Mouse (Mus musculus): ENCODE results near the gene Rhbdf2.

The Rhbdf2 gene

GRCm38 (mm10) chr11:116659027-116659621 is 32.3 kb upstream of the Rhbdf2 start:
- peak in 1 of 2 experiments; percentile 30 for DNase-seq (ENCODE audit: low spot score in 2 of 2)

DNA sequence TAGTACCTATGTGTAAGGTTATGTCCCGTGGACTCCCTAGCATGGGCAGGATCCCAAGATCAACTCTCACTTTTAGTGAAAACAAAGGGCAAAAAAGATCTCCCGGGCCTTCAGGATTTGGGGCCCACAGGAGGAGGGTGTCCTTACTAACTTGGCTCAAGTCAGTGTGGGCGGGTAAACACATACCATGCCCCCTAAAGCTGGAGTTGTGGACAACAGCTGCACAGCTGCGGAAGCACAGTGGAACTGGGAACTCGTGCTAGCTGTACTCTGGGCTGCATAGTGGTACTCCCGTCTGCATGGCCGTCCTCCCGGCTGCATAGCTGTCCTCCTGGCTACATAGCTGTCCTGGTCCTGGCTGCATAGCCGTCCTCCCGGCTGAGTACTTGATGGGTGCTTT is 31.4 kb upstream of the Rhbdf2 start:
- peak in 1 of 2 experiments; percentile 31 for DNase-seq (ENCODE audit: low spot score in 2 of 2)

- peak; percentile 96 for DNase-seq (ENCODE audit: low spot score in 2 of 2)
These were observed 30.7 kb upstream of the Rhbdf2 start for GRCm38 (mm10) chr11:116657311-116658223.

DNA sequence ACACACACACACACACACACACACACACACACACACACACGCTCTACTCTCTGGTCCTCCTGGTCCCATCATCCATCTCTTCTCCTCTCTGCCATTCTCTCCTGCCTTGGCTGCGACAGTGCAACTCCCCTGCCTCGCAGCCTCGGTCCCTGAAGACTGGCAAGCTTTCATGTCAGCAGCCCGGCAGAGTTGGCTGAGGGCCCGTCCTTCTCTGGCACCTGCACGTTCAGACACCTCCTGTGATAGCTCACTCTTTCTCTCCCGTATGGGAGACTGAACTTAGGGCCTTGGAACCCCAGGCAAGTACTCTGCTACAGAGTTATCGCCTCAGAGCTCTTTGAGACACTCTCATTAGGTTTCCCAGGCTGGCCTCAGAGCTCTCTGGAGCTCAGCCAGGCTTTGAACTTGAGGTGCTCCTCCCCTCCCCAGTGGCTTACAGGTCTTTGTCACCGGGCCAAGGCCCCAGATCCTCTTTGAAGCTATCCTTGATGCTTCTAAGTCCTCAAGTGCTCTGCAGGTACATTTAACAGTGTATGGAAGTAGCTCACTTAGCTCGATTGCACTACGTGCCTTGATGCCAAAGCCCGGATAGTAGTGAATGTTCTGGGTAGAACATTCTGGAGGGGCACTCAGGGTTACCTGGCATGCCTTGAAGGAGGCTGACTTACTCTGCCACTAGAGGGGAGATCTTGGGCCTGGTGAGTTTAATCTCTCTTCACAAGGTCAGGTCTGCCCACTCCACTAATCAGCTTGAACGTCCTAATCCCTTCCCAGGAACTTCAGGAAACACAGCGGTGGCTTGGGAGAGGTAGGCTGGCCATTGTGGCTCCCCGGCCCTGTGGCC is 29.8 kb upstream of the Rhbdf2 start:
- DNase-seq (ENCODE audit: low spot score in 2 of 2): peak in 1 of 2 experiments; percentile 34

DNA sequence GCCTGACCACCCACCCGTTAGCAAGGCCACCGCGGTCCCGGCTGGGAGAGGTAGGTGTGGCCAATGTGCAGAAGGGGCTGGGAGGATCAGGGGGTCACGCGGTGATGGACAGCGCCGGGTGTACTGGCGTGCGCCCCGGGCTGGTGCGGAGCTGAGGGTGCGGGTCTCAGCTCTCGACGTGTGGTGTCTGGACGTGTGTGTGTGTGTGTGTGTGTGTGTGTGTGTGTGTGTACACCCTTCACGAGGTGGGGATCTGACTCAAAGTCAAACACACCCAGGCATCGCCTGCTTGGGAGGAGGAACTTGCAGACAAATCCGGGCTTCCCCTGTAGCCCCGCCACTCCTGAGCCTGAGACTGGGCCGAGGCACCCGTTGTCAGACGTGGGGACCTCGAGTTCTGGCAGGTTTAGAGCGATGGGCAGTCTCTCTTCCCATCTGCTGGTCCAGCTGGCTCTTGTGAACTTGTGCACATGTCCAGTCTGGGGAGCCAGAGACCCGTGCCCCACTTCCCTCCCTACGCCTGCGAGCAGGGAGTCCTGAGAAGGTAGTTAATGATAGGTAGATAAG is 27.5 kb upstream of the Rhbdf2 start, which contains the start of gene Cygb:
Cygb (minus strand) TSS at position 59 of the 567 bp plus-strand sequence.
- no peak for DNase-seq (ENCODE audit: low spot score in 2 of 2)

- peak; percentile 65 to 73 for DNase-seq (ENCODE audit: low spot score in 2 of 2)
These were observed 26.9 kb upstream of the Rhbdf2 start for GRCm38 (mm10) chr11:116653709-116654221.

DNA sequence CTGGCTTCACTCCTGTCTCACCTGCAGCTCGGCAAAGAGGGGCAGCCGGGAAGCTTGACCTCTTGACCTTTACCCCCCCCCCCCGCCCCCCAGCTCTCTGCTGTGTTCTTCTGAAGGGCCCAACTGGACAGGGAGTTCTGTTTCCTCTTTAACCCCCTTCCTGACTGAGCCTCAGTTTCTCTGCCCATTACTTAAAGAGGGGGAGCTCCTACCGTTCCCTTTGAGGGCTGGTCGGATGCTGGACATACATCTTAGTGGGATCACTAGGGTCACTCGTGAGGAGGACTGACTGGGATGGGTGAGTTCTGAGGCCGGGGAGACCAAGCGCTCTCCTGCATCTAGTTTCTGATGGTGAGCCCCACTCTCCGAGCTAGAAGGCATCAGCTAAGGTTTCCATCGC is 26.4 kb upstream of the Rhbdf2 start, which contains the start of gene Prcd:
Prcd (plus strand) TSS at position 301 of the 400 bp plus-strand sequence.
- DNase-seq (ENCODE audit: low spot score in 2 of 2): no peak

DNA sequence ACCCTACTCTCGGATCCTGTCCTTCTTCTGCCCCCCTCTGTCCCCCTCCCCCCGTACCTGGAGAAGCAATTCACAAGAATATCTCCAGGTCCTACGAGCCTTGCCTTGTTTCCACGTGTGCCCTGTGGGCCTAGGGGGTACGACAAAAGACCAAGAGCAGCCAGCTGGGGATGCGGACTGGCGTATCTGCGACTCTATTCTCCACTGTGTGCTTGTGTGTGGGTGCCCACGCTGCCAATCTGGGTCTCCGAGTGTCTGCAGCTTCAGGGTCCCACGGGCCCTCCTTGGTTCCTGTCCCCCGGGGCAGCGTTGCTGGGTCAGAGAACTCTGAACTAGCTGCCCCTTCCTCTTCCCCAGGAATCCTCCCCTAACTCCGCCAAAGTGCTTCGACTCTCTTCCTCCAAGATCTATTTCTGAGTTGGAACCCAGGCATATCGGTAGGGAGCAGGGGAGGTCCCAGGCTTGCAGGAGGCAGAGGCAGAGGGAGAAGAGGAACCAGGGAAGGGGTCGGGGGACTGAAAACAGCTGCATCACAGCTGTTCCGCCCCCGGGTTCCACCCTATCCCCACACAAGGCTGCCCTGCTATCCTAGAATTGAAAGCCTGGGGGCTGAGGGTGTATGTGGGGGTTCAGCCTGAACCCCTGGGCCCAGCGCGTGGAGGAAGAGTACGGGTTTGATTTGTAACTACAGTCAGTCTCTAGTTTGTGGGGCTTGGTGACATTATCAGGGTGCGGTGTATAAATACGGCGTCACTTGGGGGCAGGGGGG is 25.7 kb upstream of the Rhbdf2 start:
- no peak for DNase-seq (ENCODE audit: low spot score in 2 of 2)

DNA sequence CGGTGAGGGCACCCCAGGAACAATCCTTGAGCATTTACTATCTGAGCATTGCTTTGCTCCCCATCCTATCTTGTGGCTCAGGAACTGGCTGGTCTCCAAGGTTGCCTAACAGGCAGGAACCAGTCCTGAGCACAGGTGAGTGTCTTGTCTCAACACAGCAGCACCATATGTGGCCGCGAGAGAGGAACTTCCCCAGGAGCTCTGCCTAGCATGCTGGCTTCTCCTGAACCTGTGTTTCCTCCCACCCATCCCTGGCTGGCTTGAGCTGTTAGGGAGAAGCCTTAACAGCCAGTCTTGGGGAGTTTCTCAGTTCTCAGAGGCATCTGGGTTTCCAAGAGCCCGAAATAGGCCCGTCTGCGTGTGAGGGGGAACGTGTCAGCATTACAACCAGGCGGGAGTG is 24.5 kb upstream of the Rhbdf2 start:
- DNase-seq (ENCODE audit: low spot score in 2 of 2): peak; percentile 63 to 74

DNA sequence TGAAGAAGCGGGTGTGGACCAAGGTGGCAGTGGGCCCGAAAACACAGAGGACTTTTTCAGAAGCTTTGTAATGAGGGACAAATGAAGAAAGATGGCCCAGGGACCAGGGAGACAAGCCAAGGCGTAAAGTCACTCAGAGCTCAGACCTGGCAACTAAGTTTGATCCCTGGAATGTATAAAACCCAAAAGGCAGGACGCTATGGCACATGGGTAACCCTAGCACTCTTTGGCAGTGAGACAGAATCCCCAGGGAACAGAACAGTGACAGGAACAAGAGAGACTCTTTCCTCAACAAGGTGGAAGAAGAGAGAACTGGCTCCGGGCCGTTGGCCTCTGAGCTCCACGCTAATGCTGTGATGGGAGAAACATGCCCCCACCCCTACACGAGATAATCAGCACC is 24.0 kb upstream of the Rhbdf2 start:
- DNase-seq (ENCODE audit: low spot score in 2 of 2): no peak

- DNase-seq (ENCODE audit: low spot score in 2 of 2): peak in 1 of 2 experiments; percentile 18
These were observed 23.0 kb upstream of the Rhbdf2 start for GRCm38 (mm10) chr11:116649711-116650337.

DNA sequence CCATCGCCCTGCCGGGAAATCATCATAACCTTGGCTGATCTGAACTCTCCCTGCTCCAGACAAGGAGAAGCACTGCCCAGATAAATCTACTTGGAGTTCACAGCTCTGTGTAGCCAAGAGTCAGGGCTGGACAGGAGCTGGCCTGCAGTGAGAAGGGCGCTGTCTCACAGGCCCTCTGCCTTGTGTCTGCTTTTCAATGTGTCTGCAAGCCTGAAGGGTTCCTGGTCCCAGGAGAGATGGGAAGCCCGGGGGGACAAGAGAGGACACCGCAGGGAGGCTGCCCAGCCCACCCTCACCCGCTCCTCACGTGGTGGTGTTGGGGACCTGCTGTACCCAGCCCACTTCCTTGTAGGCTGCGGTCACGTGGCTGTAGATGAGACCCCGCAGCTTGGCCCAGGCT is 22.2 kb upstream of the Rhbdf2 start:
- no peak for DNase-seq (ENCODE audit: low spot score in 2 of 2)

DNA sequence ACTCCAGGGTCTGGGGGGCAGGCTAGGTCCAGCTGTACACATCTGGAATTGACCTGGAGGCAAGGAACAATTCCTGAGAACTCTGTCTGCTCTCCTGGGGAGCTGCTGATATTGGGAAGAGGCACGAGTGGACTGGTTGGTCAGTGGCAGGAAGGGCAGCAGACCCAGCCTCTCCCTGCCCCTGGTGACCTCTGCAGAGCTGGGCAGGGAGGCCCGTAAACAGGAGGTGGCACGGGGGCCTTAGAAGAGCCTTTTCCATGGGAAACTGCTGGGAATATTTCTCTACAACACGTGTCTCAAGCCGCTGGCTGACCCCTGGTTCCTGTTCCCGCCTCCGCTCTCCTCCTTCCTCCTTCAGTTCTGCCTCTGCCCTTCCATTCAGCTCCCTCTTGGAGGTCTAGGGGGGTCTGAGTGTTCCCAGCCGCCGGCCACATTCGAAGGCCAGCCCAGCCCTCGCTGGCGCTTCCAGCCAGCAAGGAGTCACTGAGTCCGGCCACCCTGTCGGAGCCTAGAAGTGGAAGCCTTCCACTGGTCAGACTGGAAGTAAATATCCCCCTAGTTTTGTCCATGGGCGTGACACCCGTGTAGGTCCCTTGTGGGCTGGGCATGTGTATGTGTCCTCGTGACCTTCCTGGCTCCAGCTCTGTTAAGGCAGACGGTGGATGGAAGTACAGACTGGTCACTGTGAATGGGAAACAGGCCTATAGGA is 21.5 kb upstream of the Rhbdf2 start:
- DNase-seq (ENCODE audit: low spot score in 2 of 2): no peak

DNA sequence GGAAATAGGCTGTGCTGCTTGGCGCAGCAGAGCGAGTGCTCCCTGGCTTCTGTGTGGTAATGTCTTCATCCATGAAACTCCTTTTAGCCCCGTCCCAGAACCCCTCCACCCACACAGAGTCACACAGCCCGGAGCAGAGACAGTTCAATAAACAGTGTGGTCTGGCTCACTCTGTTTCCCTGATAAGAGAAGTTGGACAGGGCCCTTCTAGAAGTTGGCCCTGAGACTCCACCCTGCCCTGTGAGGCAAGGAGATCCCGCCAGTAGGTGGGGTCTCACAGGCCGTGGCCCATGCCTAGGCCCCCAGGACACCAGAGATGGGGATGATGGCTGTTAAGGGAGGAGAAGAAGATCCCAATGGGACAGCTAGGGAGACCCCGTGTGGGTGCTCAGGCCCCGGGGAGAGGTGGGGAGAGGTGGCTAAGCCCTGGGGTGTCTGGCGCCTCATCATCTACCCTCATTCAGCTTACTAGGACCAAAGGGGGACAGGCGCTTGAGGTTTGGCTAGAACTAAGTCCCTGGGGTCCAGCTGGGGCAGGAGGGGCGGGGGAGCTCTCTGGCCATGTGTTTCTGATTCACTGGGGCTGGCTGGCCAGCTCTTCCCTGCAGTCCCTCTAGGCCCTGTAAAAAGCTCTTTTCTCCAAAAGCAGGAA is 20.6 kb upstream of the Rhbdf2 start:
- DNase-seq (ENCODE audit: low spot score in 2 of 2): no peak

DNA sequence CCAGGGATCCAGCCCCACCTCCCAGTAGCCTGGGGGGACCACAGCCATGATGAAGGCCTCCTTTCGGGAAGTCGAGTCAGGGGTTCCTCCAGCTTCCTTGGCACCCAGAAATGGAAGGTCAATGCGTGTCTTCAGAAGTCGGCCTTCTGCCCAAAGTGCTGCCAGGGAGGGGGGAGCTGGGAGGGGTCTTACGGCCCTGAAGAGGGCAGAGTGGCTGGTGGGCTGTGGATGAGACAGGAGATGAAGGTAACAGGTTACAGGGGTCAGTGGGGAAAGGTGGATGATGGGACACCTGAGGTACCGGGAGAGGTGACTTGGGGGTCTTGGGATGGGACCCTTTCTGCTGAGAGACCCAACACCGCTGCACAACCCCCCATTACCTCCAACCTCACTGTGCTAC is 20.0 kb upstream of the Rhbdf2 start:
- DNase-seq (ENCODE audit: low spot score in 2 of 2): no peak

DNA sequence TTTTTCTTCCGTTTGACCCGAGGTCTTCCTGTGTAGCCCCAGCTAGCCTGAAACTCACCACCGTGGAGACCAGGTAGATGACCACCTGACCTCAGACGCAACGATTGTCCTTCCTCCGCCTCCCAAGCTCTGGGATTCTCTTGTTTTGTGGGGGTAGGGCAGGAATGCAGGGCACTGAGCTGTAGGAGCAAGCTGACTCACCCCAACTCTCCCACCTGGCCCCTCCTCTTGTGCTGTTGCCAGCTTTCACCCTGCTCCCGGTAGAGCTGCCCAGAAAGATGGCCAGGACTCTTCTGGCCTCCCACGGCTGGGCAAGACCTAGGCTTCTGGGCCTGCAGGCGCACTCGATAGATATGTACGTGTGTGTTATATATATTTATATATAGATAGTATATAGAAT is 19.3 kb upstream of the Rhbdf2 start:
- no peak for DNase-seq (ENCODE audit: low spot score in 2 of 2)

- DNase-seq (ENCODE audit: low spot score in 2 of 2): no peak
These were observed 18.8 kb upstream of the Rhbdf2 start for GRCm38 (mm10) chr11:116645446-116646110.
